Mouse (Mus musculus) spleen, adult 12 weeks (tissue): Measurements from ENCODE around the gene Gimd1.

Experiments used
- DNase-seq: peaks from one replicate; pipeline ENCODE4 v3.0.0; 2022; ENCODE audit warnings: low spot score

The Gimd1 gene

DNA sequence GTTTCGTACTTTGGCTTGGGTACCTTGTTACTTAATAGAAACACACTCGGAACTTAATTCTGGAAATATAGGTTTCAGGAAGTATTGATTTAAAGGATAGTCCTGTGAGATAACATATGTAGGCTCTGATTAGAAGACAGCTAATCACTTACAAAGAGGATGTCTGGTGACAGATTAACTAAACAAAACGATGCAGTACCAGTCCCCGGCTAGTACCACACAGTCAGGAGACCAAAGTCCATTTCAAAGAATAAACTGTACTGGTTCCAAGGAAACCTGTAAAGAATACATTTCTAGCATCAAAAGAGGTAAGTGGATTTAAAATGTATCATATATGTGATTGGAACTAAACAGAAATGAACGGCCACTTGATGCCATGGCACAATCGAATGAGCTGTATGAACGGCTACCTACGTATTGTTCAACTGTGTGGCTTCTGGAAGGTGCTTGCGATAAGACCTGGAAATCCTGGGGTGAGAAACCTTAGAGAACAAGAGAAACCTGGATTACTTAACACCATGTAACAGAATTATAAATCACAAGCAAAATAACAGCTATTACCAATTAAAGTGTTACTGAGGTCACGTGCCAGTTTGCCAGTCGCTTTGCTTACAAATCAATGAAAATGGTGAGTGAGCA is at the start of gene Gimd1:
TSS of gene Gimd1 (plus strand) at position 220 of the 639 bp plus-strand sequence.
- no peak for DNase-seq

DNA sequence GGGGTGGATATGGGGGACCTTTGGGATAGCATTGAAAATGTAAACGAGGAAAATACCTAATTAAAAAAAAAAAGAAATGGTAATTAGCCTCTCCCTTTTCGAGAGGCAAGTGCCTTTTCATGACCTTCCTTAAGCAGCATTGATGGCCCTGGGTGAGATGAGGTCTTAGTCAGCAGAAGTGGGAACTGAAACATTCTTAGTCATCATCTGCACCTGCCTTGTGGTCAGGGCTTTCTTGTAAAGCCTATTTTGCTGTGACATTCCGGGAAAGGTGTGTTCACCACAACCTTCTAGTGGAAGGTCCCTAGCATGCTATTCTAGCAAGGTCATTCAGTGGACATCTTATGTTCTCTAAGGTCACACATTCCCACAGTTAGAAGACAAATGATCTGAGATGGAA is 48.4 kb upstream of the Gimd1 start:
- DNase-seq: no peak

DNA sequence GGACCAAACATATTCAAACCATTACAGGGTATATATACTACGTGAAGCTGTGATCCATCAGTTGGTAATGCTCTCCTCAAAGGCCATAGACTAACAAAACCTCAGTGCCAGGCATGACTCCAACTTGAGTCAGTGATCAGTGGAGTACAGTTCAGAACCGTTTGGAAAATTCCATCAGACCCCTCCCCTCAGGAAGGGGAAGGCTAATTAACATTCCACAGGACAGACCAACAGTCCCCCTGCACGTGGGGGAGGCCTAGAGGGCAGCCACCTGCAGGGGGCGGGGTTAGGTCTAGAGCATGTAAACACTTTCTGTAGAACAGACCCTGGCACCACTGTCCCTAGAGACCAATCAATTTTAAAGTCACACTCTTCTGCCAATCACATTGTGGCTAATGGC is 47.3 kb upstream of the Gimd1 start:
- no peak for DNase-seq

DNA sequence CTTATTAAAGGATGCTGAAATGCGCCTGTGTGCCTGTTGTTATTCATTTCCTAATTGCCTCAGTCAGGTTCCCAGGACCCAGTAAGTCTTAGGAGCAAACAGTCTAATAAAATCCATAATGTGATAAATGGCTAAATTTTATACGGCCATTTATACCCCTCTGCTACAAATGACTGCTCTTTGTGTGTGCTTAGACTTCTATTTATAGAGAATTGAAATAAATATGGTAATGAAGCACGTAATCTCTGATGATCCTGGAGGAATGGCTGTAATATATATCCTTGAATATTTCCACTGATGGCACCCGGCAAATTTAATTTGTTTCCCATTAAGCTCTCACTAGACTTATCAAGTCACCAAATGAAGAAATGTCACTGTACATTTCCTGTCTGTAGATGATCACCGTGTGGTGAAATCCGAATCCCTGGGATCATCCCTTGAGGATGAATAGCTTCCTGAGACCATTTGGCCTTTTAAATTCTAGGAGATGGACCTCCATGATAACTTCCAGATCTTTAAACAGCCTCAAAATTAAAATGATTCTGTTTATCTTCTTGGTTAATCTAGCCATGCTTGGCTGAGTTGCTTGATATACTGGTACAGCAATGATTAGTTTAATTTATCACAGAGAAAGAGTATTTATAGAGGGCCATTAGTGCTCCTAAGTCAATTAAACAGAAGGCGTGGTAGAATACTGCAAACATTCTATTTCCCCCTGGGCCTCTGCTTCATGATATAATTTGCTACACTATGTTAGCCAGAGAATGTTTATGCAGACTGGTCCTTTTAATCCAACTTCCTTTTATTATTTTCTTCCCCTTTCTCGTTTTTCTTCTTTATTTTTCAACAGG is 44.3 kb upstream of the Gimd1 start:
- DNase-seq: no peak

DNA sequence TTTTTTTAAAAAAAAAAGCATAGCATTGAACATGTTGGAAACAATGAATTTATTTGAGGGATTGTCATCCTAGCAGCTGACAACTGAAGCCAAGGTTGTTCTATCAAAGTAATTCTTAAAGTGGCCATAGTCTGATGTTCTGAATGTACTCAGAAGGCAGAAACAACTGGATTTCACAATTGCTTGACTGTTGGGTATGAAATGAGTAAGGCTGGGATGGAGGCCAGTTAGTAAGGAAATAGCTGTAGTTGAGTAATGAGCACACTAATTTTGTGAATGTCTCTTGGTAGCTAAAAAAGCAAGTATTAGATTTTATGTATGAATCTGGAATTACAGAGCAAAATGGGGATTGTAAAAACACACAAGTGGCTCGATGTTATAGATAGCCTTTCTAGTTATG is 41.5 kb upstream of the Gimd1 start:
- DNase-seq: no peak

DNA sequence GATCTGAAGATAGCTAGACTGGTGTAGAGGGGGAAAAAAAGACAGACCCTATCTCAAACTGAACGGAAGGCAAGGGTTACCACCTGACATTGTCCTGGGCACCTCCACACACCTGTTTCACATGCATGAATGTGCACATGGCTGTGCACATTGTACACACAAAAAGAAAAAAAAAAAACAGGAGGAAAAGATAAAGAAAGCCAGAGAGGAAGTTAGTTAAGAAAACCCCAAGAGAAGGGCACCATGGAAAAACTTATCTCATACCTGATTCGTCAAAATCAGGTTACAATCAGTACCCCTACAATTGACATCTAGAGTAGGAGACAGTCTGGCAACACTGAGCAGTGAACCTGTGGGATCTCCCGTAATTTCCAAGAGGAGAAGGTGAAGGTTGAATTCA is 39.6 kb upstream of the Gimd1 start:
- no peak for DNase-seq

DNA sequence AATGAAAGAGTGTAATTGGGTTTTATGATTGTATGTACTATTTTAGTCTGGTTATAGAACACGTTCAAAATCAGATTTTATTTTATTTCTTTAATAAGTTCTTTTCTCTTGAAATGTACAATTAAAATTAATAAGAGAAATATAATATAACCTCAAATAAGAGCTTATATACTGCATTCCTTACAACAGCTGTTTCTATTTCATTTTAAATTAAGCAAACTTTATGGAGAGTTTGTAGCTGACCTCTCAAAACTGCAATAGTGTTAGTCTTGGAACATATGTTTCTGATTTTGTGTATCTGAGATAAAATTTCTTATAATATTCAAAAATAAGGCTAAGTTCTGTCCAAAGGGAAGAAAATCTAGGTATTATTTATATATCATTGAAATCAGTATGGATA is 39.0 kb upstream of the Gimd1 start:
- DNase-seq: no peak

DNA sequence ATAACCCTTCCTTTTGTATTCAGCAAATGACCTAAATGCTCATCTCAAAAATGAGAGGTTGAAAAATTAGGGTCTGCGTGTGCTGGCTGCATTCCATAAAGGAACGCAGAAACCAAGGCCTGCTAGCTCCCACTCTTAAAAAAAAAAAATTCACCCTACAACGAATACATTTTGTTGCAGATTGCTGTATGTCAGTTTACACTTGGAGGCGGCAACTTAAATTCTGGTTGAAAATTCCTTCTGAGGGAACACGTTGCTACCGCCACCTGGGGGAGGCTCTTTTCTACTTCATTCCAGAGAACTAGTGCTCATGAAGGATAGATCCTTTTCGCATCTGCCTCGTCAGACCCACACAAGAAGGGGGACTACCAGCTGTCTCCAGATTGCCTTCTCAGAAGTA is 879 bp upstream of the Gimd1 start:
- no peak for DNase-seq

DNA sequence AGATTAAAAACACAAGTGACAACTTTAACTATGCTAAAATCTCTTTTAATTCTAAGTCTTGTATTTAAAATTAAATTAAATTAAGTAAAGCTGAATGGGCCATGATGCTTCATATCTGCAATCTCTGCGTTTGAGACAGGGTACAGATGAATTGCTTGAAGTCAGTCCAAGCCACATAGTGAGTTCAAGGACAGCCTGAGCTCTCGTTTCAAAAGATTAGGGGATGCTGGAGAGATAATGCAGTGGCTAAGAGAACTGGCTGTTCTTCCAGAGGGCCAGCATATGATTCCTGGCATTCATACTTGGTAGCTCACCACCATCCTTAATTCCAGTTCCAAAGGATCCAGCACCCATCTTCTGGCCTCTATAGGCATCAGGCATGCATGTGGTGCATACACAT is 3.6 kb downstream of the Gimd1 start:
- no peak for DNase-seq

DNA sequence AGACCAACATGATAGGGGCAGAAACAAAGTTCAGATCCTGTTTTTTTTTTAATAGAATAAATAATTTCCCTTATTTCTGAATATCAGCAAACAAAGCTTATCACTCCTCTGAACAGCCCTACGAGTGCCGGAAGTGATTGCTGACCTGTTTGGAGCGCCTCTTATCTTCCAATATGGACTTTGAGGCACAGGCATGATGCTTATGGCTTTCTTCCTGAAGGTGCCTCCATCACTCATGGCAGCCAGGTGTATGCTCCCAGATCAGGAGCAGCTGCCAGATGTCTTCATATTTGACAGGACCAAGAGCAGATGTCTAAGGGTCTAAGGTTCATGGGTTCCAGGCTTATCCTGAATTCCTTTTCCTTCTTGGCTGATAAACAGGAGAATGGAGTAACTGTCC is 7.5 kb downstream of the Gimd1 start:
- no peak for DNase-seq

DNA sequence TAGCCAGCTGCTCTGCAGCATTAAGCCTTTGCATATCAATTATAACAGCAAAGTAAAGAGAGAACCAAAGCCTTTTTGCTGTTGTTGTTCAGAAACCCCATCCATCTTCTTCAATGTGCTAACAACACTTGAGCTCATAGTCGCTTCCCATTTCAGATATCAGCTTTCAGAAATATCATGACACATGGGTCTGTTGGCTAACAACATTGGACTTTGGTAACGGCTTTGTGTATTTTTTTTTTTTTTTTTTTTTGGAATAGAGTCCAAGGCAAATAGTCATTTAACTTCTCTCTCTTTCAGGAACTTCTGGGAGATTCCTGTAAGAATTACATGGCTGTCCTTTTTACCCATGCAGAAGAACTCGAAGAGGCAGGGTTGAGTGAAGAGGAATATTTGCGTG is 14.5 kb downstream of the Gimd1 start:
- DNase-seq: no peak

DNA sequence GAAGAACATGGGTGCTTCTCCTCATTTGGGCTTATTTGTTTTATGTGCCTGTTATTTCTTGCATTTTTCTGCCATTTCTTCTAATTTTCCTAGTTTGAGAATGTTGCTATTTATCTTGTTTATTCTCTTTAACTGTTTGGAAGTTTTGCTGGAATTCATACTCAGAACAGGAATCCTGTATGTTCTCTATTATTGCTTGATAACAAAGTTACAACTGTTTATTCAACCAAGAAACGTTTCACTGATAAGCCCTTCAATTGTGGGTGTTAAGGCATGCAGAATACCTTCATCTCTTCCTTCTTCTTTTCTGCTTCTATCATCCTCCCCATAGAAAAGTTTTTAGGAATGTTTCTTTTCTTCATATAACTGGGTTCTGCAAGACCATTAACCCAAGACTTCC is 17.2 kb downstream of the Gimd1 start:
- no peak for DNase-seq

DNA sequence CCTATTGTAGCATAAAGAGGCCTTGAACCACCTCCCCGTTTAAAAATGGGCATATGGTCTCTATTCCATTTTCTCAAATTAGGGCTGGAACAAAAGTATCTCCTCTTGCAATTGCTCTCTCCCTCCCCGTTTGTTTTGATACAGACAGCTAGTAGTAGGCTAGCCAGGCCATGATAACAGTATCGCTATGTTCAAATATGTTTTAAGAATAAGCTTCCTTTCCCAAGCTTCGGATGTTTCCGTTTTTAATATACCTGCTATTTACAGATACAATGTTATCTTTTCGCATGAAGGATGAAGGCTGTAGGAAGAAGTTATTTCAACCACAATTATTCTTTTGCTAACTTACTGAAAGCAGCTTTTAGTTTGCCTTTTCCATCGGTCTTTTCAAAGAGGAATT is 19.7 kb downstream of the Gimd1 start:
- DNase-seq: no peak

DNA sequence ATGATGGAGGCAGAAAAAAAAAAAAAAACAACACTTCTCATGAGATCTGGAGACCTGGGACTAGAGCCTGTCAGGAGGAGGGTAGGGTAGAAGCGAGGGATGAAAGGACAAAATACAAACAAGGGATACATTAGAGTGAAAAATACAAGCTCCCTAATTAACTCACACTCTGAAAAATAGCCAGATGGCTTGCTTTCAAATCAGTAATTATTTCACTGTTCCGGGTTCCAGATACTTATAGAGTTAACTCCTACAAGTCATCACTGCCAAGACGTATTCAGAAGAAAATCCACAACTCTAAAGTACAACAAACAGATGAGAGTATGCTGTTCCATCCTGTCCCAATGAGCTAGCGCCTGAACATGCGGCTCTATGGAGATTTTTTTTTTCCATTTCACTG is 20.6 kb downstream of the Gimd1 start:
- no peak for DNase-seq

DNA sequence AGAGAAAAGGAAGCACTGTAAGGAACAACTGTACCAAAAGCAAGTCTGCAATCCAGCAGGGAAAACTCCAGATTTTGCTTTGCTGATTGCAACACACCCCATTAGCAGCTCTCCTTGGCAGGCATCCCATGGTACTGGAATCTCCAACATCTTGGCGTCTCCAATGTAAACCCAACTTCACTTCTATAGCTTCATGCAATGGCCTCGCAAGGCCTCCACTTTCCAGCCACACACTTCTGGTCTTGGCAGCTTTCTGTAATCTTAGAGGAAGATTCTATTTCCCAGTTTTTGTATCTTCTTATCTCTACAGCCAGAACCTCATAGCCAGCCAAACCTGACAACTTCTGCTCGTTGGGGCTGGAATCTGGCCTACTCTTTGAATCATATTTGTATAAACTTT is 22.2 kb downstream of the Gimd1 start:
- DNase-seq: no peak

DNA sequence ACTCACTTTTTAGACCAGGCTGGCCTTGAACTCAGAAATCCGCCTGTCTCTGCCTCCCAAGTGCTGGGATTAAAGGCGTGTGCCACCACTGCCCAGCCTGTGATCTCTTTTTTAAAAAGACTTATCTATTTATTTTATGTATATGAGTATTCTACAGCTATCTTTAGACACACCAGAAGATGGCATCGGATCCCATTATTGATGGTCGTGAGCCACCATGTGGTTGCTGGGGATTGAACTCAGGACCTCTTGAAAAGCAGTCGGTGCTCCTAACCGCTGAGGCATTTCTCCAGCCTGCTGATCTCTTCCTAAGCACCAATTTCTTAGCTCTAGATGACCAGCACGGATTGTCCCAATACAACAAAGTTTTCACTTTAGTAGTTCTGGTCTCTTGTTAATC is 24.3 kb downstream of the Gimd1 start:
- no peak for DNase-seq

DNA sequence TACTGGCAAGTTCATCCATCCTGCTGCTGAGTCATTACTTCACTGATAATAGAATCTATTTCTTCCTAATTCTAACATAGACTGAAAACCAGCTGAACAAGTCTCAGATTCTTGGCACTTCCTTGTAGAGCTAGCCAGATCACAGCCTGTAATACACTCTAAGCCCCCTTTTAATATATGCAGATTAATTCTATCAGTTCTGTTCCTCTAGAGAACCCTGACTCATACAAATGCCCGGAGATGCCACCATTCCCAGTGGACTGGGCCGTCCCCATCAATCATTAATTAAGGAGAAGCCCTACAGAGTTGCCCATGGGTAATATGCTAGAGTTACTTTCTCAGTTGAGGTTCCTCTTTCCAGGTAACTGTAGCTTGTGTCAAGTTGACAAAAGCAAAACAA is 26.3 kb downstream of the Gimd1 start:
- no peak for DNase-seq

DNA sequence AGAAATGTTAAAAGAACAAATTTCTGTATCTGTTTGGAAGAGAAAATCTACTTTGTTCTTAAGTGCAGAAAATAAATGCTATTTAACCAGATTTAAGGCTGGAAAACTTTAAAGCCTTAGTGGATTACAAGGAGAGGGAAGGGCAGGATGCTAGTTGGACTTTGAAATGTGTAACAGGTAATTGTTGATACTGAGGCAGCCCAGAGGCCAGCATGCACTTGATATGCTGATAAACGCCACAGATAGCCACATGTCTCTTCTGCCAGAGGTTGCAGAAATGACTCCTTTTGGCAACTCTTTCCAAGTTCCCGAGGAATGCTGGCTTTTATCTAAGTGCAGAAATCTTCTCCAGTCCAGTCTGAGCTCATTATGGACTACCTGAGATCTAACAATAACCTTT is 47.9 kb downstream of the Gimd1 start:
- no peak for DNase-seq

DNA sequence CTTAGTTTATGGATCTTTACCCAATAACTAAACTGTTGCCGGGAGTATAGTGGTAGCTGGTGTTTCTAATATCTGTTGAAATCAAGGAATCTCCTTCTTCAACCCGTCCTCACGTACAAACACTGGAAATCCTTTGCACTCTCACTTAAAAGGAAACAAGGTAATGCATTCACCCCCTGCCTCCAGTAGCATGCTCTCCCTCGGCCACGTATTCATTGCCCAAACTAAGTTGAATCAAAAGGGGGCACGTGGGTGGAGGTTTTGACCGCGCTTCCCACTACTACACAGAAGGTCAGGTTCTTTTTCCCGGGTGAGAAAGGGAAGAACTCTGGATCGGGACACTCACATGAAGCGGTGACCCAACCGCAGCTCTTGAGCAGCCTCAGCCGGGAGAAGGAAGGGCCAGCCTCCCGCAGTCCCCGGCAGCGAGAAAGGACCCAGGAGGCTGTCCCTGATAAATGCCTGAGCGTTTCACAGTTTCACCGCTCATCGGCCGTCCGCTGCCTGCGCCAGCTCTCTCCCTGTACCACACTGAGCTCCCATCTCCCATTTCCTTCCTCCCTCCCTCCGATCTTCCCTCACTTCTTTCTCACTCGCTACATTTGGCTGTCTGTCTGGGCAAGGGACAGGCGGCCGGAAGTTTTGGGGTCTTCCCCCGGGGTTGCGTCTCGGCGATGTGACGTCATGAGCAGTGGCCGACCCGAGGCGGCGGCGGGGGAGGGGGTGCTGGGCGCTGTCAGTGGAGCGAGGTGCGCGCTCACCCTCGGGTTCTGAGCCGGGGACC is 54.0 kb downstream of the Gimd1 start, which contains the start of gene Tbck:
TSS of gene Tbck (plus strand) at position 698 of the 784 bp plus-strand sequence.
- DNase-seq: peak; percentile 84

DNA sequence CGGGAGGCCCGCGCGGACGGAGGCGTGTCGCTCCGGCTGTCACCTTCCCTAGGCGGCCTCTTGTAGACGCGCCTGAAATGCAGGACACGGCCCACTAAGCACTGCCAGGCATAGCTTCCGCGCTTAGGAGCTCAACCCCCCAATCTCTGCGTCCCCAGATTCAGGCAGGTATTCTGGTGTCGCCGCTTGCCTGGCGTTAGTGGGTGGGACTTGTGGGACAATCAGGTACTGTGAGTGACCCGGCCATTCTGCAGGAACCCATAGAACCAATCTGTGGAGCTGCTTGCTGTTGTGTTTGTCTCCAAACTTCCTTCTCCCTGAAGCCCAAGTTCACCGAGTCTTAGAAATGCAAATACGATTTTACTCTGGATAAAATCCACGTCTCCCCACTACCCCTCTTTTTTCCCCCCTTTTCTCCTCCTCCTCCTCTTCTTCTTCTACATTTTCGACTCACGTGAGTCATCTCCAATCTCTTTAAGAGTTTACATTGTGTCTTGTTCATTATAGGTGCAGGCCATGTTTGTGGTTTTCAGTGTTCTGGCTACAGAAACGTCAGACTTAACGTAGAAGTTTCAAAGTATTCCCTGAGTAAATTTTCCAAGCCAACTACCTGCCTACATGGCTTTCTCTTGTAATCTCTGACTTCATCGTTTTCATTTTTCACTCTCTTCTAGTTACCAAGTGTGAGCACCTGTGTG is 54.8 kb downstream of the Gimd1 start, which contains the start of gene Aimp1:
TSS of gene Aimp1 (minus strand) at position 140 of the 698 bp plus-strand sequence.
- no peak for DNase-seq
